Mouse (Mus musculus) adrenal gland, postnatal 36 days (tissue): ENCODE measurements around the gene Zcchc7. TPM values are rescaled to one million over a fixed set of nuclear protein-coding genes. Genes with fewer than 3 reads are reported as not detected.

Experiments
- DNase-seq, 2 experiments: peaks; one replicate each; pipeline ENCODE4 v3.0.0; 2021; ENCODE audit warnings: mixed read lengths in 1 of 2
- microRNA-seq: library from miRNA; unstranded; fragments of <30 nt; microRNA quantifications from one replicate; pipeline ENCODE4 v1.2.0, GENCODE M21; 2021
- total RNA-seq, 2 experiments: library from RNA; stranded (reverse); gene quantifications; 2 replicates each; pipeline ENCODE4 v1.2.3; 2021

The Zcchc7 gene
- total RNA-seq, 2 experiments from 2014 or later: 41.8 to 51.2 TPM

GRCm38 (mm10) chr4:44965175-44965574, 209.5 kb downstream of the Zcchc7 start:
- DNase-seq: no peak

DNA sequence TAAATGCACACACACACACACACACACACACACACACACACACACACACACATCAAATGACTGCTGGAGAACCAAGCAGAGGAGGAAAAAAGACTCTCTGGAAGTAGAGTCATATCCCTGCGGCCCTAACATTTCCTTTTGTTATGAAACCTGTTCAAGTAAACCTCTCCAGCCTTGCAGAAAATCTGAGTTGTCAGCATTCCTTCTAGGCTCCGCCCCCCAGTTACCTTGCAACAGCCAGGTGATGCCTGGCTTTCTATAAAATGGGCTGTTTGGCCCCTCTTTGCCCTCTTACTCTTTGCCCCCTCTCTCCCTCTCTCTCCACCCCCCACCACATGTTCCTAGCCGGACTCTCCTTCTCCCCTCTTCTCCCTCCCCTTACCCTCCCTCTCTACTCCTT, 210.1 kb downstream of the Zcchc7 start:
- no peak for DNase-seq

DNA sequence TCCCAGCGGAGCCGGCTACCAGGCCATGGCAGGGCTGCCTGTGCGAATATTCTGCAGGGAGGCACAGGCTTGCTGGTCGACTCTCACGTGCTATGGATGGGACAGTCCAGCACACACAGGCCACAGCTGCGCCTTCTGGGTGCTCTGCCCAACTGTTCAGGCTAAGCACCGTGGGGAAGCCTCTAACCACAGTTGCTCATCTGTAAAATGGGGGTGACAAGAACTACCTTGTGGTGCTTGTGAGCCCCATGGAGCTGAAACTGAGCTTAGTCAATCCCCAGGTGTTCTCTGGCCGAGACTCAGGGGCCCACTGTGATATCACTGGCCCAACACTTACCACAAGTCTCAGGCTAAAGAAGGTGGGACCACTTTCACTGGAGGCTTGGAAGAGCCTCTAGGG, 211.7 kb downstream of the Zcchc7 start:
- DNase-seq: no peak

DNA sequence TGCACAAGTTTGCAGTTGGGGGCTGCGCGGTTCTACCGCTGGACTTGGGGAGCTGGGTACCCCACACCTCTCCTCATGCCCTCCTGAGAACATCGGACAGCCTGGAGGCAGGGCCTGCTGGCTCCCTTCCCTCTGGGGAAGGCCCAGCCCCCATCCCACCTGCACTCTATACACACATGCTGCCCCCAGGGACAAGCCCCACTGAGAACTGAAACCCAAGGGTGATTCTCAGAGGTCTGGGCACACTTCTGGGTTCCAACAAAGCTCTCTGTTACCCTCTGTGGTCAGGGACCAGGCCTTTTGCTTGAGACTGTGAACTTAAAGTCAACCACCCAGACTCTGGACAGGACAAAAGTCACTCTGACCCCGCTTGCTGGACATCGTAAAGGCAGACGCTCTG, 214.4 kb downstream of the Zcchc7 start:
- no peak for DNase-seq

- DNase-seq: peak; percentile 57 to 68
Observed at GRCm38 (mm10) chr4:44970612-44971110, 215.0 kb downstream of the Zcchc7 start.

GRCm38 (mm10) chr4:44973450-44973849, 217.8 kb downstream of the Zcchc7 start:
- DNase-seq: peak; percentile 93

- no peak for DNase-seq
Observed at GRCm38 (mm10) chr4:44973871-44974270, 218.2 kb downstream of the Zcchc7 start.

GRCm38 (mm10) chr4:44974331-44974730, 218.7 kb downstream of the Zcchc7 start:
- no peak for DNase-seq

- no peak for DNase-seq
Observed at GRCm38 (mm10) chr4:44976026-44976615, 220.4 kb downstream of the Zcchc7 start.

GRCm38 (mm10) chr4:44976921-44977710, 221.4 kb downstream of the Zcchc7 start:
- DNase-seq: no peak

DNA sequence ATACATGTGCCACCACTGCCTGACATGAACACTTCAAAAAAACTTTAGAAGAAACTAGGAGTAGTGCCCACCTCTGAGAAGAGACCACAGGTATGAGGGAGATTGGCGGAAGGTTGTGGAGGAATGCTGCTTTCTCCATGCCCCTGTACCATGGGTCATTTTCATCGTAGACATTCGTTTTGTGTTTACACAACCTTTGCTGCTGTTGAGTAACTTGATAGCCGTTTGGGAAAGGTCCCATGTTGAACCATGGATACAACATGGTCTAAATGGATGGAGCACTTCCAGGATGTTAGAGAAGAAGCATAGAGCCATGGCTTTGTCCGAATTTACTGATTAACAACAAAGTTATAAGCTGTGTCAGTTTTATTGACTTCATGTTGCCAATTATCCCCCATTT, 222.5 kb downstream of the Zcchc7 start:
- DNase-seq: no peak

GRCm38 (mm10) chr4:44979794-44980338, 224.2 kb downstream of the Zcchc7 start:
- peak; percentile 86 to 88 for DNase-seq

DNA sequence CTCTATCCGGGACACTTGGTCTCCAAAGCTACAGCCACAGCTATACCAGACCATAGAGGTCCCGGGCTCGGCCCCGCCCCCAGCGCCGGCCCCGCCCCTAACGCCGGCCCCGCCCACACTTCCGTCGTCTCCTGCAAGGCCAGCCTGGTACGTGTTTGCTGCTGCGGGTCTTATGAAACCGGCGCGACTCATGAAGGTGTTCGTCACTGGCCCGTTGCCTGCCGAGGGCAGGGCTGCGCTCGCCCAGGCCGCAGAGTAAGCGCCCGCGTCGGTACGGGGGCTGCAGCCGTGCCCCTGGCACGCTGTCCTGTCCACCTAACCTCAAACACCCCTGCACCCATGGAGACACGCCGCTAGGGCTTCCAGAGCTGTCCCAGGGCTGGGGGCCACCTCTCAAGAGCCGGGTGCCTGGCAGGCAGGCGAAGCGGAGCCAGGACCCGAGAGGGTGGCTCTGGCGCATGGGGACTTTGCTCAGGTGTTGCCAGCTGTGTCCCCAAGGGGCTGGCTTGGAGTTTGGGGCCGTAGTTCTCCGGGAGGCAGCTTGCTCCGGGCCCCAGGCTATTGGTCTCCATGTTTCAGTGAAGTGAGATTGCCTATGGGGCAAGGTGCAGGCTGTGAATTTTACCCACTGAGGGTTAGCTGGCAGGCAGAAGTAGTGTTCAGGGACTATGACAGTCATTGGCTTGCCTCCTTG, 225.8 kb downstream of the Zcchc7 start, which contains the start of gene Grhpr:
Grhpr (plus strand) TSS at position 116 of the 694 bp plus-strand sequence.
- DNase-seq: peak; percentile 90 to 92

Small RNAs within 50 kb of the gene (microRNA-seq; reads per million reads assigned to microRNA genes)
- not detected for gene Gm22639

Other genes with a start within 250 kb of the Zcchc7 start
- under 1 TPM; 0.63 to 0.66 TPM for gene Pax5, start 45.4 kb upstream of the Zcchc7 start, total RNA-seq
- gene Grhpr, start 225.5 kb downstream of the Zcchc7 start, total RNA-seq: 100 to 1,000 TPM; 176 to 181 TPM